Mouse (Mus musculus) embryonic facial prominence, embryonic 13.5 days (tissue): ENCODE results near the gene Ankrd1. TPM values are rescaled to one million over a fixed set of nuclear protein-coding genes. Genes with fewer than 3 reads are reported as not detected.

Experiments used
- ATAC-seq: fragments of 200-750 bp; cut with Nextera tagmentation; 2 replicates; pipeline ENCODE4 v1.8.0; 2017; ENCODE audit warnings: low read depth; ENCODE audit not compliant: insufficient number of reproducible peaks, insufficient read depth, low FRiP score, low TSS enrichment
- H3K27ac ChIP-seq: fragments of 300-500 bp; sonication (generic); 2 replicates; pipeline ENCODE4 v1.5.1; 2015; ENCODE audit warnings: moderate library complexity, mild to moderate bottlenecking, inconsistent platforms
- H3K27me3 ChIP-seq: fragments of 300-500 bp; sonication (generic); 2 replicates; pipeline ENCODE4 v1.6.1; 2015; ENCODE audit warnings: mild to moderate bottlenecking, inconsistent platforms
- H3K36me3 ChIP-seq: fragments of 300-500 bp; sonication (generic); 2 replicates; pipeline ENCODE4 v1.6.1; 2015; ENCODE audit warnings: mild to moderate bottlenecking, inconsistent platforms
- H3K4me1 ChIP-seq: fragments of 300-500 bp; sonication (generic); 2 replicates; pipeline ENCODE4 v1.6.1; 2015; ENCODE audit warnings: inconsistent platforms
- H3K4me2 ChIP-seq: fragments of 300-500 bp; sonication (generic); 2 replicates; pipeline ENCODE4 v1.6.1; 2015; ENCODE audit warnings: moderate library complexity, mild to moderate bottlenecking, inconsistent platforms
- H3K4me3 ChIP-seq: fragments of 300-500 bp; sonication (generic); 2 replicates; pipeline ENCODE4 v1.5.1; 2015; ENCODE audit warnings: mild to moderate bottlenecking, inconsistent platforms
- H3K9ac ChIP-seq: fragments of 300-500 bp; sonication (generic); 2 replicates; pipeline ENCODE4 v1.6.1; 2015; ENCODE audit warnings: mild to moderate bottlenecking, inconsistent platforms
- H3K9me3 ChIP-seq: fragments of 300-500 bp; sonication (generic); 2 replicates; pipeline ENCODE4 v1.6.1; 2016; ENCODE audit warnings: inconsistent platforms
- WGBS: fragments of 180-500 bp; shearing (Covaris S2); methylation state at CpG from one replicate; pipeline ENCODE4 v1.1.7; 2015; ENCODE audit warnings: mixed read lengths; 5-methylcytosine and 5-hydroxymethylcytosine counted together
- polyA plus RNA-seq: library from polyadenylated mRNA; unstranded; fragments of >200 nt; fragmentation: Nextera tagmentation; extraction: Ambion mirVana; gene quantifications from 2 replicates; pipeline ENCODE4 v1.2.1, GENCODE M21; 2015

Gene Ankrd1
- polyA plus RNA-seq, 1 experiment from 2014 or later = 0.51 TPM

- Histone ChIP-seq H3K27ac (no peak overlapping the region), H3K9me3 (no peaks in the 10 kb centered on the region), H3K4me2 (no peak overlapping the region), H3K27me3 (no peaks in the 10 kb centered on the region), H3K4me1 (no peaks in the 10 kb centered on the region), H3K4me3 (no peak overlapping the region), H3K9ac (no peak overlapping the region), H3K36me3 (0 out of 2 replicates have a peak, but pooled peaks cover 3% of the 10 kb centered on the region)
- 86% methylated on average over 26 of the region's 26 CpGs for WGBS
- no peak for ATAC-seq
These were observed 10.5 kb downstream of the Ankrd1 start for GRCm38 (mm10) chr19:36109318-36109944.

GRCm38 (mm10) chr19:36103909-36104308 lies 16.0 kb downstream of the Ankrd1 start:
- Histone ChIP-seq H3K4me3 (no peak overlapping the region), H3K4me1 (no peaks in the 10 kb centered on the region), H3K27ac (no peak overlapping the region), H3K27me3 (no peaks in the 10 kb centered on the region), H3K4me2 (no peak overlapping the region), H3K9me3 (no peaks in the 10 kb centered on the region), H3K9ac (no peak overlapping the region), H3K36me3 (peaks cover 45% of the 10 kb centered on the region)
- WGBS = 87% methylated on average over 5 of the region's 5 CpGs
- no peak for ATAC-seq

DNA sequence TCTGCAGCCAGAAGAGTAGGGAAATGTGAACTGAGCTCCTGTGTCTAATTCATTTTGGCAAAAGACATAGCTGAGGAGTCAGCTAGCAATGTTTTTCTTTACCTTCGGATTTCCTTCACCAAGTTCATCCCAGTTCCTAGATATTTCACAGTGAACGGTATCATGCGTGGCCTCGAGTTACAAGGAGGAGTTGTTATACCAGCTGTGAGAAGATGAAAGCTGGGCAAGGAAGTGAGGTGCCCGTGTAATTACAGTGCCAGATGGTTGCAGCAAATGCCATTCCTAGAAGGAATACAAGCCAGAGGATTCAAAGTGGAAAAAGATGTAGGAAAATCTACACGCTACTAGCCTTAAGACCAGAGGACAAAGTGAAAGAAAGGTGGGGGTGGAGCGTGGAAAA lies 21.0 kb downstream of the Ankrd1 start:
- H3K27ac ChIP-seq = no peak overlapping the region
- no peak for ATAC-seq
- no peaks in the 10 kb centered on the region for H3K9me3 ChIP-seq
- no peak overlapping the region for H3K9ac ChIP-seq
- peaks cover 64% of the 10 kb centered on the region for H3K36me3 ChIP-seq
- no peak overlapping the region for H3K4me3 ChIP-seq
- no peaks in the 10 kb centered on the region for H3K27me3 ChIP-seq
- no peak overlapping the region for H3K4me2 ChIP-seq
- no peaks in the 10 kb centered on the region for H3K4me1 ChIP-seq
- WGBS = 87% methylated on average over 7 of the region's 7 CpGs

GRCm38 (mm10) chr19:36098265-36098664 lies 21.6 kb downstream of the Ankrd1 start:
- WGBS = 97% methylated on average over 1 of the region's 1 CpGs
- Histone ChIP-seq H3K9ac (no peak overlapping the region), H3K36me3 (peaks cover 63% of the 10 kb centered on the region), H3K27ac (no peak overlapping the region), H3K27me3 (no peaks in the 10 kb centered on the region), H3K9me3 (no peaks in the 10 kb centered on the region), H3K4me2 (no peak overlapping the region), H3K4me1 (no peaks in the 10 kb centered on the region), H3K4me3 (no peak overlapping the region)
- ATAC-seq = no peak

GRCm38 (mm10) chr19:36097194-36097593 lies 22.7 kb downstream of the Ankrd1 start:
- H3K9me3 ChIP-seq = no peaks in the 10 kb centered on the region
- no peak overlapping the region for H3K9ac ChIP-seq
- H3K4me1 ChIP-seq = no peaks in the 10 kb centered on the region
- no peak overlapping the region for H3K27ac ChIP-seq
- no peak overlapping the region for H3K4me3 ChIP-seq
- H3K36me3 ChIP-seq = peaks cover 61% of the 10 kb centered on the region
- H3K4me2 ChIP-seq = no peak overlapping the region
- 88% methylated on average over 3 of the region's 3 CpGs for WGBS
- H3K27me3 ChIP-seq = no peaks in the 10 kb centered on the region
- ATAC-seq = no peak

- H3K9ac ChIP-seq = no peak overlapping the region
- ATAC-seq = no peak
- WGBS = 59% methylated on average over 5 of the region's 5 CpGs
These were observed 29.1 kb downstream of the Ankrd1 start for GRCm38 (mm10) chr19:36090781-36091180.

DNA sequence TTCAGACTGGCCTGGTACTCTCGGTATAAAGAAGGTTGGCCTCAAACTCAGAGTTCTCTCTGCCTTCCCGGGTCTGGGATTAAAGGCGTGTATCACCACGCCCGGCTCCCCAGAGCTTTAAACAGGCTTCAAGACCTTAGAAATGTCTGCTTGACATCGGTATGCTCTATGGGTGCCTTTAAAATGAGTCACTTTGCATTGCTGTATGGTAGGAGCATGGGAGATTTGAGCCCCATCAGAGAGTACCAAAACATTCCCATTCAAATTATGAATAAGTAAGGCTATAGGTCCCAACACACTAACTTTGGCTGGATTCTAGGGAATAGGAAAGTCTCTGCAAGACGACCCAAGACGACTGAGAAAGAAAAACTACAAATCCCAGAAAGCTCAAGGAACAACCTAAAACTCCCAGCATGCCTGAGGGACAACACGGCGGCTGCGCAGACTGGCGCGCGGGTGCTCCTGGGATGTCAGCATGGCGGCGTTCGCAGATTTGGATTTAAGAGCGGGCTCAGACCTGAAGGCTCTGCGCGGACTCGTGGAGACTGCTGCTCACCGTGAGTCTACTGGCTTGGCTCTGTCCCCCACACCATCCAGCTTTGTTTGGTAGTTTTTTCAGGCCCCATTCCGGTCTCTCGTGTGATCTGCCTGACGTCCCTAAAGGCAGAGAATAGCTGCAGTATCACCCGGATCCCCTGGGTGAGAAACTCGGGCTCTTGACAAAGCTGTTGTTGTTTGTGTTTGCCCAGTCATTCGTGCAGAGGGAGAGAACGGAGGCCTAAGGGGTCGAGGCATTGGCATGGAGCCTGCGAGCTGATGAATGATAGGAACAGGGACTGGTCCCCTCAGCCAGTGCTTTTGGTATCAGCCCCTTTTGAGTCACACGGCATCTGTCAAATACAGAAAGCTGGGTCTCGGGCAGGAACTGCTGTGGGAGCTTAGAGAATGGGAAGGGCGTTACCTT lies 36.4 kb downstream of the Ankrd1 start, which contains the start of gene Rpp30:
Gene Rpp30, plus strand, starts transcription at position 455 of the 964 bp plus-strand sequence.
- Histone ChIP-seq H3K4me1 (peaks cover 10% of the 10 kb centered on the region), H3K4me2 (peak within 1 kb of the TSS; percentile 80), H3K27ac (peak within 1 kb of the TSS; percentile 71), H3K36me3 (peaks cover 8% of the 10 kb centered on the region), H3K9me3 (no peaks in the 10 kb centered on the region), H3K27me3 (peaks cover 6% of the 10 kb centered on the region; the same call in 1 of the 2 replicates), H3K4me3 (peak within 1 kb of the TSS; percentile 81), H3K9ac (peak within 1 kb of the TSS; percentile 87)
- ATAC-seq = peak; percentile 92
- 3% methylated on average over 34 of the region's 34 CpGs for WGBS

More at GRCm38 (mm10) chr19:36090781-36091180, 29.1 kb downstream of the Ankrd1 start:
- Histone ChIP-seq H3K9me3 (no peaks in the 10 kb centered on the region), H3K4me3 (no peak overlapping the region), H3K4me2 (no peak overlapping the region), H3K27me3 (no peaks in the 10 kb centered on the region), H3K27ac (no peak overlapping the region), H3K4me1 (no peaks in the 10 kb centered on the region), H3K36me3 (peaks cover 53% of the 10 kb centered on the region)

DNA sequence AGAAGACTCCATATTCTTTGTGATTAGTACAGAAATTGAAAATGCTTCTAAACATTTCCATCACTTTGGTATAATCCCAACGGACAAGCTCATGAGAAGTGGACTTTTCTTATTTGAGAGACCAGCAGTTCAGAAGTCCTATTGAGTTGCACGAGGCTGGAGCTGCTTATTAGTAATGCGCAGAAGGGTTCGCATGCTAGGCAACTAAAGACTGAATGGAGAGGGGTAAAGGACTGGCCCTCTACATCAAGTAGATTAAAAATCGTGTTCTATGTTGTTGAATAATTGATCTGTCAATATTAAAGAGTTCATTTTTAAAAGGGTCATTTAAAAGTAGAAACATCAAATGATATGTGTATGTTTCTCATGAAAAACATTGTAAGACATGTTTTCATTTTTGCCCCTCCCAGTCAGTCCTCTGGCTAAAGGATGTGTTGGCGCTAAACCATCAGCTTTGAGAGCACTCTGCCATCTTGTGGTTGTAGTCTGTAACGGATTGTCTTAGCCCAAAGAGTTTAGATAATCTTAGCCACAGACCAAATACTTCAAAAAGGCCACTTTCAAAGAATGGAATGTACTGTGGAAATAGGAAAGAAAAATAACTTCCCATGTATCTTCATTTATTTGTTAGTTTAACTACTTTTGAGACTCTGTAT lies 37.2 kb downstream of the Ankrd1 start:
- 47% methylated on average over 7 of the region's 7 CpGs for WGBS
- Histone ChIP-seq H3K36me3 (no peaks in the 10 kb centered on the region), H3K27me3 (peaks cover 6% of the 10 kb centered on the region; the same call in 1 of the 2 replicates), H3K27ac (peak overlapping the region; percentile 71), H3K4me2 (peak overlapping the region; percentile 80), H3K9me3 (no peaks in the 10 kb centered on the region), H3K4me3 (peak overlapping the region; percentile 81), H3K4me1 (peaks cover 10% of the 10 kb centered on the region), H3K9ac (peak overlapping the region; percentile 87)
- ATAC-seq = no peak

- 70% methylated on average over 2 of the region's 2 CpGs for WGBS
- no peaks in the 10 kb centered on the region for H3K4me1 ChIP-seq
- H3K4me3 ChIP-seq = no peak overlapping the region
- no peaks in the 10 kb centered on the region for H3K9me3 ChIP-seq
- no peak overlapping the region for H3K27ac ChIP-seq
- no peak overlapping the region for H3K9ac ChIP-seq
- ATAC-seq = no peak
- H3K36me3 ChIP-seq = no peaks in the 10 kb centered on the region
- peaks cover 22% of the 10 kb centered on the region for H3K27me3 ChIP-seq
- H3K4me2 ChIP-seq = no peak overlapping the region
These were observed 56.9 kb downstream of the Ankrd1 start for GRCm38 (mm10) chr19:36062801-36063529.
